Mouse (Mus musculus): Measurements from ENCODE around the gene Spata22. TPM values are rescaled to one million over a fixed set of nuclear protein-coding genes. Genes with fewer than 3 reads are reported as not detected.
A peak's percentile ranks its signal among the peaks of the same experiment; 100 is the strongest.

Spata22 gene
- polyA plus RNA-seq (2014; fragmentation: Nextera tagmentation; extraction: Ambion mirVana), result not detected in 2 replicates

GRCm38 (mm10) chr11:73329442-73329841 lies at the start of gene Spata22, which contains the start of the genes Aspa and Gm49340:
Gene Spata22, plus strand, starts transcription at chr11:73329741.
Gene Aspa, minus strand, starts transcription at chr11:73329596.
Gene Gm49340, plus strand, starts transcription at chr11:73329741.
- Histone ChIP-seq H3K9me3 (replicated peaks; ENCODE audit: control insufficient read depth, low read length) (no peaks in the 10 kb centered on the region), H3K27ac (ENCODE audit: low read depth, low read length) (no peak within 1 kb of the TSS), H3K27me3 (ENCODE audit: control insufficient read depth, insufficient read depth, low read length) (no peaks in the 10 kb centered on the region), H3K4me3 (ENCODE audit: low read depth, low read length) (no peak within 1 kb of the TSS), H3K4me2 (no peak within 1 kb of the TSS), H3K9ac (ENCODE audit: low read depth, low read length) (no peak within 1 kb of the TSS), H3K4me1 (ENCODE audit: control insufficient read depth, insufficient read depth, low read length) (no peaks in the 10 kb centered on the region), H3K36me3 (ENCODE audit: control insufficient read depth, insufficient read depth, low read length) (no peaks in the 10 kb centered on the region)
- WGBS (ENCODE audit: insufficient replicate concordance), result 67% methylated on average over 27 of the region's 27 CpGs
- no peak for ATAC-seq (replicated peaks; ENCODE audit: insufficient number of reproducible peaks, low FRiP score, low TSS enrichment)

GRCm38 (mm10) chr11:73280710-73281109 lies 48.8 kb upstream of the Spata22 start:
- WGBS (ENCODE audit: insufficient replicate concordance), result 40% methylated on average over 5 of the region's 5 CpGs
- H3K27me3 ChIP-seq (ENCODE audit: control insufficient read depth, insufficient read depth, low read length), result no peaks in the 10 kb centered on the region
- no peak overlapping the region for H3K4me3 ChIP-seq (ENCODE audit: low read depth, low read length)

GRCm38 (mm10) chr11:73281528-73282027 lies 48.0 kb upstream of the Spata22 start:
- H3K27me3 ChIP-seq (ENCODE audit: control insufficient read depth, insufficient read depth, low read length), result no peaks in the 10 kb centered on the region
- 3% methylated on average over 16 of the region's 16 CpGs for WGBS (ENCODE audit: insufficient replicate concordance)
- 0 out of 2 replicates have a peak, but pooled peaks cover 2% of the 10 kb centered on the region for H3K4me1 ChIP-seq (ENCODE audit: control insufficient read depth, insufficient read depth, low read length)
- H3K4me3 ChIP-seq (ENCODE audit: low read depth, low read length), result peak overlapping the region; percentile 35
- no peaks in the 10 kb centered on the region for H3K36me3 ChIP-seq (ENCODE audit: control insufficient read depth, insufficient read depth, low read length)
- no peak overlapping the region for H3K27ac ChIP-seq (ENCODE audit: low read depth, low read length)
- ATAC-seq (replicated peaks; ENCODE audit: insufficient number of reproducible peaks, low FRiP score, low TSS enrichment), result peak; percentile 31
- H3K9me3 ChIP-seq (replicated peaks; ENCODE audit: control insufficient read depth, low read length), result no peaks in the 10 kb centered on the region
- H3K4me2 ChIP-seq, result peak overlapping the region; percentile 63
- H3K9ac ChIP-seq (ENCODE audit: low read depth, low read length), result no peak overlapping the region

More at GRCm38 (mm10) chr11:73280710-73281109, 48.8 kb upstream of the Spata22 start:
- Histone ChIP-seq H3K9ac (ENCODE audit: low read depth, low read length) (no peak overlapping the region), H3K4me1 (ENCODE audit: control insufficient read depth, insufficient read depth, low read length) (0 out of 2 replicates have a peak, but pooled peaks cover 2% of the 10 kb centered on the region), H3K4me2 (no peak overlapping the region), H3K9me3 (replicated peaks; ENCODE audit: control insufficient read depth, low read length) (no peaks in the 10 kb centered on the region), H3K36me3 (ENCODE audit: control insufficient read depth, insufficient read depth, low read length) (no peaks in the 10 kb centered on the region), H3K27ac (ENCODE audit: low read depth, low read length) (no peak overlapping the region)
- no peak for ATAC-seq (replicated peaks; ENCODE audit: insufficient number of reproducible peaks, low FRiP score, low TSS enrichment)

- H3K27ac ChIP-seq (ENCODE audit: low read depth, low read length), result no peak overlapping the region
- ATAC-seq (replicated peaks; ENCODE audit: insufficient number of reproducible peaks, low FRiP score, low TSS enrichment), result no peak
- H3K36me3 ChIP-seq (ENCODE audit: control insufficient read depth, insufficient read depth, low read length), result no peaks in the 10 kb centered on the region
- no peak overlapping the region for H3K9ac ChIP-seq (ENCODE audit: low read depth, low read length)
- H3K4me3 ChIP-seq (ENCODE audit: low read depth, low read length), result no peak overlapping the region
- H3K9me3 ChIP-seq (replicated peaks; ENCODE audit: control insufficient read depth, low read length), result no peaks in the 10 kb centered on the region
- WGBS (ENCODE audit: insufficient replicate concordance), result 37% methylated on average over 9 of the region's 9 CpGs
- H3K4me1 ChIP-seq (ENCODE audit: control insufficient read depth, insufficient read depth, low read length), result 0 out of 2 replicates have a peak, but pooled peaks cover 2% of the 10 kb centered on the region
- no peaks in the 10 kb centered on the region for H3K27me3 ChIP-seq (ENCODE audit: control insufficient read depth, insufficient read depth, low read length)
- H3K4me2 ChIP-seq, result no peak overlapping the region
Observed at GRCm38 (mm10) chr11:73283369-73283768, 46.2 kb upstream of the Spata22 start.

GRCm38 (mm10) chr11:73283926-73284325 lies 45.6 kb upstream of the Spata22 start:
- ATAC-seq (replicated peaks; ENCODE audit: insufficient number of reproducible peaks, low FRiP score, low TSS enrichment), result no peak
- Histone ChIP-seq H3K4me2 (no peak overlapping the region), H3K9me3 (replicated peaks; ENCODE audit: control insufficient read depth, low read length) (no peaks in the 10 kb centered on the region), H3K9ac (ENCODE audit: low read depth, low read length) (no peak overlapping the region), H3K36me3 (ENCODE audit: control insufficient read depth, insufficient read depth, low read length) (no peaks in the 10 kb centered on the region), H3K27me3 (ENCODE audit: control insufficient read depth, insufficient read depth, low read length) (no peaks in the 10 kb centered on the region), H3K4me3 (ENCODE audit: low read depth, low read length) (no peak overlapping the region), H3K4me1 (ENCODE audit: control insufficient read depth, insufficient read depth, low read length) (0 out of 2 replicates have a peak, but pooled peaks cover 2% of the 10 kb centered on the region), H3K27ac (ENCODE audit: low read depth, low read length) (no peak overlapping the region)
- 31% methylated on average over 1 of the region's 1 CpGs for WGBS (ENCODE audit: insufficient replicate concordance)

- H3K36me3 ChIP-seq (ENCODE audit: control insufficient read depth, insufficient read depth, low read length), result no peaks in the 10 kb centered on the region
- no peak for ATAC-seq (replicated peaks; ENCODE audit: insufficient number of reproducible peaks, low FRiP score, low TSS enrichment)
- no peak overlapping the region for H3K9ac ChIP-seq (ENCODE audit: low read depth, low read length)
- H3K4me2 ChIP-seq, result no peak overlapping the region
- H3K4me1 ChIP-seq (ENCODE audit: control insufficient read depth, insufficient read depth, low read length), result 0 out of 2 replicates have a peak, but pooled peaks cover 2% of the 10 kb centered on the region
- no peaks in the 10 kb centered on the region for H3K9me3 ChIP-seq (replicated peaks; ENCODE audit: control insufficient read depth, low read length)
- no peaks in the 10 kb centered on the region for H3K27me3 ChIP-seq (ENCODE audit: control insufficient read depth, insufficient read depth, low read length)
- H3K4me3 ChIP-seq (ENCODE audit: low read depth, low read length), result no peak overlapping the region
- no peak overlapping the region for H3K27ac ChIP-seq (ENCODE audit: low read depth, low read length)
Observed at GRCm38 (mm10) chr11:73284351-73284750, 45.2 kb upstream of the Spata22 start.

GRCm38 (mm10) chr11:73289621-73290020 lies 39.9 kb upstream of the Spata22 start:
- Histone ChIP-seq H3K9me3 (replicated peaks; ENCODE audit: control insufficient read depth, low read length) (no peaks in the 10 kb centered on the region), H3K4me2 (no peak overlapping the region), H3K27me3 (ENCODE audit: control insufficient read depth, insufficient read depth, low read length) (no peaks in the 10 kb centered on the region), H3K4me1 (ENCODE audit: control insufficient read depth, insufficient read depth, low read length) (no peaks in the 10 kb centered on the region), H3K36me3 (ENCODE audit: control insufficient read depth, insufficient read depth, low read length) (no peaks in the 10 kb centered on the region), H3K27ac (ENCODE audit: low read depth, low read length) (no peak overlapping the region), H3K4me3 (ENCODE audit: low read depth, low read length) (no peak overlapping the region), H3K9ac (ENCODE audit: low read depth, low read length) (no peak overlapping the region)
- ATAC-seq (replicated peaks; ENCODE audit: insufficient number of reproducible peaks, low FRiP score, low TSS enrichment), result no peak
- 55% methylated on average over 1 of the region's 1 CpGs for WGBS (ENCODE audit: insufficient replicate concordance)

GRCm38 (mm10) chr11:73303123-73303522 lies 26.4 kb upstream of the Spata22 start:
- WGBS (ENCODE audit: insufficient replicate concordance), result 45% methylated on average over 2 of the region's 2 CpGs

GRCm38 (mm10) chr11:73315961-73316360 lies 13.6 kb upstream of the Spata22 start:
- Histone ChIP-seq H3K27me3 (ENCODE audit: control insufficient read depth, insufficient read depth, low read length) (no peaks in the 10 kb centered on the region), H3K9me3 (replicated peaks; ENCODE audit: control insufficient read depth, low read length) (no peaks in the 10 kb centered on the region), H3K4me3 (ENCODE audit: low read depth, low read length) (no peak overlapping the region), H3K36me3 (ENCODE audit: control insufficient read depth, insufficient read depth, low read length) (no peaks in the 10 kb centered on the region), H3K9ac (ENCODE audit: low read depth, low read length) (no peak overlapping the region), H3K27ac (ENCODE audit: low read depth, low read length) (no peak overlapping the region), H3K4me1 (ENCODE audit: control insufficient read depth, insufficient read depth, low read length) (no peaks in the 10 kb centered on the region), H3K4me2 (no peak overlapping the region)
- 48% methylated on average over 3 of the region's 3 CpGs for WGBS (ENCODE audit: insufficient replicate concordance)
- ATAC-seq (replicated peaks; ENCODE audit: insufficient number of reproducible peaks, low FRiP score, low TSS enrichment), result no peak

More at GRCm38 (mm10) chr11:73303123-73303522, 26.4 kb upstream of the Spata22 start:
- no peaks in the 10 kb centered on the region for H3K9me3 ChIP-seq (replicated peaks; ENCODE audit: control insufficient read depth, low read length)
- no peak overlapping the region for H3K27ac ChIP-seq (ENCODE audit: low read depth, low read length)
- H3K27me3 ChIP-seq (ENCODE audit: control insufficient read depth, insufficient read depth, low read length), result no peaks in the 10 kb centered on the region
- no peaks in the 10 kb centered on the region for H3K4me1 ChIP-seq (ENCODE audit: control insufficient read depth, insufficient read depth, low read length)
- H3K9ac ChIP-seq (ENCODE audit: low read depth, low read length), result no peak overlapping the region
- H3K36me3 ChIP-seq (ENCODE audit: control insufficient read depth, insufficient read depth, low read length), result no peaks in the 10 kb centered on the region
- ATAC-seq (replicated peaks; ENCODE audit: insufficient number of reproducible peaks, low FRiP score, low TSS enrichment), result no peak
- H3K4me2 ChIP-seq, result no peak overlapping the region
- H3K4me3 ChIP-seq (ENCODE audit: low read depth, low read length), result no peak overlapping the region
